Mouse (Mus musculus) G1E (cell line): ENCODE measurements around the gene Gss.

Source experiments
- CTCF ChIP-seq: IDR thresholded peaks from 2 replicates; pipeline ENCODE4 v1.5.1; 2012; ENCODE audit warnings: low read depth, low read length, inconsistent platforms, mixed read lengths
- GATA1 ChIP-seq: IDR thresholded peaks from 2 replicates; pipeline ENCODE4 v1.6.1; 2012; ENCODE audit warnings: borderline replicate concordance, low read length, inconsistent platforms, mixed read lengths
- TAL1 ChIP-seq: conservative IDR thresholded peaks from 2 replicates; pipeline ENCODE4 v1.6.1; 2012; ENCODE audit warnings: low read depth, low read length, inconsistent platforms, mixed read lengths

- TF ChIP-seq CTCF (no peak), GATA1 (no peak), TAL1 (no peak)
These were observed 40.5 kb upstream of the Gss start for GRCm38 (mm10) chr2:155633121-155633520.
